Mouse (Mus musculus) kidney, postnatal 14 days (tissue): ENCODE measurements at regions not wholly inside any gene's neighbourhood (a gene's known extent, or its start where the extent isn't known, plus 50 kb on each side); places are given as distances from the start of the nearest gene placed in this dataset.

ENCODE experiments used
- DNase-seq: peaks from one replicate; pipeline ENCODE4 v3.0.0; 2022; ENCODE audit warnings: mixed read lengths

DNA sequence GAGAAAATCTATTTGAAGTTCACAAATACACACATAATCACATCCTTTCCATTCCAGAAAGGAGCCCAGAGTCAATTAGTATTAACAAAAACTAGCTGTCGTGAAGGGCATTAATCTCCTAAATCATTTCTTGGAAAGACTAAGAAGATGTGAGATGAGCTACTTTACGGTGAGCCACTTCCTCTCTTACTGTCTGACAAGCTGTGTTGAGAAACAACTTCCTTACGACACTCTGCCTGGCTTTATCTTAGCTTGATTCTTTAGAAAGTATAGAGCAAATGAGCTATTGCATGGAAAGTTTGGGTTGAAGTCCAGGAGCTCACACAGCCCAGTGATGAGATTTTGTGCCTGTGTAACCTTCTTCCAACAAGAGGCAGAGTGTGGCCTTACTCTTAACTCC, 85.2 kb upstream of the Tmem150c start:
- DNase-seq = no peak

DNA sequence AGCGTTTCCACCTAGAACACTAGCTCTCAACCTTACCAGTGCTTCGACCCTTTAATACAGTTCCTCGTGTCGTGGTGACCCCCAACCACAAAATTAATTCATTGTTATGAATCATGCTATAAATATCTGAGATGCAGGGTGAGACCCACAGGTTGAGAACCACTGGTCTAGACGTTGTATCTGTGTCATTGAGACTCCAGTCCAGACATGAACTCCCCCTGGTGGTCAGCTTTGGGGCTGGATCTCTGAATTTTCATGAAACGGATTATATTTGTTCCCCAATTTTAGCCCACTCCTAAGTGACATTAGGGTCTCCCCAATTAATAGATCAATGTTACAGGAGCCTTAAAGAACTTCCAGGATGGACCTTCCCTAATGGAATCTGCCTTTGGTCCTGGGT, 81.3 kb upstream of the Tmem150c start:
- DNase-seq = peak; percentile 53

DNA sequence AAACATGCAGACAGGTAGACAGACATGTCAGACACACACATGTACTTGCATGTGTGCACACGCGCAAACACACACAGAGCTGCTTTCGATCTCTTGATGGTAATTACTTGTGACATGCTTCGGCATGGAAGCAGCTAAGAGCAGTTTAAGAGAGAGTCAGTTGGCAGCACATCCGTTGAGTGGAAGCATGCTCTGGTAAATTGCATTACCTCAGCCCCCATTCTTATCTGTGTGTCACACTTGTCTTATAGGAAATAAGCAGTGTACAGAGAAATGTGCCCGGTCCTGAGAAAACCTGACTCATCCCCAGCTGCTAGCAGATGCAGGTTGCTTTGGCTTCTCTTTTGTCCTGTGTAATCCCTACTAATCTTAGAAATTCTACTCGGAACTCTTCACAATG, 80.0 kb upstream of the Tmem150c start:
- no peak for DNase-seq

DNA sequence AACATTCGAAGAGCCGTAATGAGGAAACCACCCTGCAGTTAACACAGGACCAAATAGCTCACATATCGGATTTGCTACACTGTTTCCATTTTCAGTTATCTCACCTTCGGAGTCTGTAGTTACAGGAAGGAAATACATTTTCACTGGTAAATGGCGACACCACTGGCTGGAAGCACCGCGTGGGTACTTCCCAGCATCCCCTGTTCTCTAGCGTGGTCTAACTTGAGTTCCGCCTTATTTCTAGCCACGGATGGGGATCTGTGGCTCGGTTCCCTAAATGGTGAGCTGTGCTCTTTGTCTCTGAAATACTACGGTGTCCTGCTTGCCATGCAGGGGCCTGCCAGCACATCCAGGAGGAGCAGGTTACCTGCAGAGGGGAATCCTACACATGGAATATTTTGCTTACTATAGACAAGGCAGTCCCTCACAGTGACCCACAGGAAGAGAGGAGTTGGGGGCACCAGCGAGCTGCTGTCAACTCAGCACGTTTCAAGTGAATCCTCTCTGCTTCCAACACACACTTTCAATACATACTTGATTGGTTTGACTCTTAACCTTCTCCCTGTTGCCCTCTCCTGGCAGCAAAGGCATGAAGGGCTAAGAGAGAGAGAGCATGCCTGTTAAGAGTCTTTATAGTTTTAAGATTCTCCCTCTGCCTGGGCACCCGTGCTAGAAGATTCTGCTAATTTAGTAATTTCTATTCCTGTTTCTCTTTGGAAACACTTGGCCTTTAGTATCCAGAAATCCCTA, 78.9 kb upstream of the Tmem150c start:
- no peak for DNase-seq

DNA sequence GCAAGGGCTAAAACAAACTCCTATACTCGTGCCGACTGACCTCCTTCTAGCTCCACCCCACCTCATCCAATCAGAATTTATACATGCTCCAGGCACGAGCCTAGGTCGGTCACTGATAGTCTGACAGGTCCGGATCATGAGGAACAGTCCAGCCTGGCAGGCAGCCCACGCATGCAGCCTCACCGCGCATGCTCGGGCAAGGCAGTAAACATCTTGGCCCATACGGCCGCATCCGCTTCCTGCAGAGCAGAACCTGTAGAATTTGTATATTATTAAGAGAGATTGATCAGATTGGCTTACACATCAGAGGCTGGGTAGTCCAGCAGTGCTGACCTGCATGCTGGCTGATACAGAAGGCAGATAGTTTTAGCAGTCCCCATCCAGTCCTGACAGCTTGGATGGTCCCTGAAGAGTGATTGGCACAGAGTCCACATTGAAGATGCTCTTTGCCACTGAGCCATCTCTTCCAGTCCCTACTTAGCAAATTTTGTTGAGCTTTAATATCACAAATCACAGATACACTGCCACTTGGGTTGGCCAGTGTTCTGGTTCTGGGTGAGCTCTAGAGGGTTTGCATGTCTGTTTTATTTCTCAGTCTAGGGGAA, 78.2 kb upstream of the Tmem150c start:
- no peak for DNase-seq

DNA sequence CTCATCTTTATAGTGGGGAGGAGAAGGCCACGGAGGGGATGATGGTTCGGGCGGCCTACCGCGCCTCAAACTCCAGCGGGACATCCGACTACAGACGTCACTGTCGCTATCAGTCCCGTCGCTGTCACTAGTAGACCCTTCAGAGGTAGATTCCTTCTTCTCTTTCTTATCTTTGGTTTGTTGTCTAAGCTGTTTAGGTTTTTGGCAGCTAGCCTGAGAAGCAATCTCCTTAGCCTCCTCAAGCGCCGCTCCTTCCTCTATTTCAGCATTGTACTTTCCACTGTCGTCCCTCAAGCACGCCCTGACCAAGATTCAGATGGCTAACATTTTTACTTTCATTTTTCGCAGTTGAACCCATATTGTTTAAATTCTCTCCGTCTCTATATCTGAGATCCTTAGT, 76.7 kb upstream of the Tmem150c start:
- DNase-seq = no peak

DNA sequence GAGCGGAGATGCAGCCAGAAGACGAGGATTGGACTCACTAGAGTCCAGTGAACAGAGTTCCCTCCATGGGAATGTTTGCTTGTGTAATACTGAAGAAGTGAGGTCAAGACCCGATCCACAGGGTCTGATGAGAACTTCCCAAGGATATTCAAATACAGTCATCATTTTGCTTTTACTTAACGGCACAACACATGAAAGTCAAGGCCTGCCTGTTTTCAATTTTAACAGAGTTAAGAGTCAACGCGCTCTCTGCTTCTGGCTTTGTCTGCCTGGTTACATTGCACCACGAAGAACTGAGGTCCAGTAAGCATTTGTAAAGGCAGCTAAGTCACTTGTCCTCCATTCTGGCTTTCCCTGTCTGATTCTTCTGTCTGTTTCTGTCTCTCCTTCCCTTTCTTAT, 72.5 kb upstream of the Tmem150c start:
- DNase-seq = no peak

DNA sequence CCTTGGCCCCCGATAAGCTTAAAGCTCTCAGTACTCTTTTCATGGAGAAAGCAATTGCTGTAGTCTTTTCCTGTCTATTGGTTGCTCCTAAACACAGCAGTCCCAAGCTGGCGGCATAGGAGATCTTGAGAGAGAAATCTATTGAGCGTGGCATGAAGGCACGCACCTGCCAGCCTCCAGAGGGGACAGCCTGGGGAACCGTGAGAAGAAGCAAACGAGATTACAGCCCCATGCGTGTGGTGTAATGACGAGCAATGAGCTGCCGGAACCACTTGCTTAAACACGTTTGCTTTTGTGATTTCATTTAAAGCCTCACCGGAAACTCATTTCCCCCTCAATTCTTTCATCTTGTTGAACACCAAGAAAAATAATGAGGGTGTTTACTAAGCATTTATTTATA, 72.0 kb upstream of the Tmem150c start:
- no peak for DNase-seq

DNA sequence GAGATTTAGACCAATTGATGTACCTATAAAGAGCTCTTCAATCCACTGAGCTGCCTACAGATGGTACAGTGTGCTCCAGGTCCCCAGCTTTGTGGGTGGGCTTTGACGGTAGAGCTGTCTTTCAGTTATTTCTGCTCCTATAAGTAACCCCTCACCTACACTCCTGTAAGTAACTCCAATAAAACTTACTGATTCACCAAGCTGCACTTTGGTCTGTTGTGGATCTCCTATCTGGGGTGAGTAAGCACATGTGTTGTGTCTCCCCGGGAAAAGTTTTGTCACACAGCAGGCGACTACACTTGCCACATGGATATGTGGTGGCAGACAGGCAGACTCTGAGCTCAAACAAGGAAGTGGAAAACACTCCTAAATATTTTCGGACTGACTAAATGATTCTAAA, 70.4 kb upstream of the Tmem150c start:
- DNase-seq = no peak

DNA sequence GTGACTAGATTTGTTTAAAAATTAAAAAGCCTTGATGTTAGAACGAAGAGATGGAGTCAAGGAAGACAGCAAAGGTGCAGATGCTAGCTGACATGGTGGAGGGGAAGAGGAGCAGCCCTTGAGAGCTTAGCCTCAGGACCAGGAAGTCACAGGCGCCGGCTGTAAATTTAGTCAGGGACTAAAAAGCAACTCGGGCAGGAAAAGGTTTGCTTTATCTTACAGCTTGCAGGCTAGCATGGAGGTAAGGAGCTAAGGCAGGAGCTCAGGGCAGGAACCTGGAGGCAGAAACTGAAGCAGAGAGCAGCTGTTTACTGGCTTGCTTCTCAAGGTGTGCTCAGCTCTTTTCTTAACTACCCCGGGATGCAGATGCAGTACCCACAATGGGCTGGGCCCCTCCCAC, 68.3 kb upstream of the Tmem150c start:
- DNase-seq = no peak

DNA sequence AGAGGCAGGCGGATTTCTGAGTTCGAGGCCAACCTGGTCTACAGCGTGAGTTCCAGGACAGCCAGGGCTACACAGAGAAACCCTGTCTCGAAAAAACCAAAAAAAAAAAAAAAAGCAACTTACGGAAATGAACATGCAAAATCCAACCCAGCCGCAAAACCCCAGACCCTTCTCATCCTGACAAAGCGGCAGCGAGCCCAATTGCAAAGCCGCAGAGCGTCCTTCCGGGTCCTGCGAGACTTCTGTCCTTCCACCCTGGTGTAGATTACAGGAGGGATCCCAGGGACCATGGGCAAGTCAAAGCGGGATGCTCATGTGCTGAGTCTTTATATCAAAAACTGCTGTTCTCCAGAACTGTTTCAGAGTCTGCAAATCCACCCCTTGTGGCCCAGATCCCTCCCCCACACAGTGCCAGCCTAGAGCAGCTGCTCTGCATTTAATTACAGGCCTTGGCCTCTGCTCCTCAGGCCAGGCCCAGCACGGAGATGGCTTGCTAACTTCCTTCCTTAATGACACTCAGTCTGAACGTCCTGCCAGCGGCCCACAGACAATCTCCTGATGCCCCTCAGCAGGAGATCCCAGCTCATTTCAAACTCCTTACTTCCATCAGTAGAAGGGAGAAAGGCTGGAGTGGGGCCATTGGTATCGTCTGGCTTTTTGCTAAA, 67.1 kb upstream of the Tmem150c start:
- DNase-seq = no peak

DNA sequence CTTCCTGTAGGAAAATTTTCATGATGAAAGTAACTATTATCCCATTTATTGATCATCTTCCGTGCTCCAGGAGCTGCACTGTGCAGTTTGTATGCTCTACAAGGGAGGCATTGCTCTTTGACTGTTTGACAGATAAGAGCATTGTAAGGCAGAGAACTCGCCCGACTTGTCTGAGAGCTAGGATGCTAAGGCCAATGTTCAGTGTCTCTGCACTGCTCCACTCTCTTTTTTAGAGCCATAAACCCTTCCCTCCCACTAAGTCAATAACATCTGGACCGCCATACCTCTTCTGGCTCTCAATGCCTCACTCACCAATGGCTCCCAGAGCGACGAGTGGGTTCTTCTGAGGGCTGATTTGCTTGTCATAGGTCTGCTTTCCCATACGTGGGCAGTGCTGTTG, 65.9 kb upstream of the Tmem150c start:
- no peak for DNase-seq

DNA sequence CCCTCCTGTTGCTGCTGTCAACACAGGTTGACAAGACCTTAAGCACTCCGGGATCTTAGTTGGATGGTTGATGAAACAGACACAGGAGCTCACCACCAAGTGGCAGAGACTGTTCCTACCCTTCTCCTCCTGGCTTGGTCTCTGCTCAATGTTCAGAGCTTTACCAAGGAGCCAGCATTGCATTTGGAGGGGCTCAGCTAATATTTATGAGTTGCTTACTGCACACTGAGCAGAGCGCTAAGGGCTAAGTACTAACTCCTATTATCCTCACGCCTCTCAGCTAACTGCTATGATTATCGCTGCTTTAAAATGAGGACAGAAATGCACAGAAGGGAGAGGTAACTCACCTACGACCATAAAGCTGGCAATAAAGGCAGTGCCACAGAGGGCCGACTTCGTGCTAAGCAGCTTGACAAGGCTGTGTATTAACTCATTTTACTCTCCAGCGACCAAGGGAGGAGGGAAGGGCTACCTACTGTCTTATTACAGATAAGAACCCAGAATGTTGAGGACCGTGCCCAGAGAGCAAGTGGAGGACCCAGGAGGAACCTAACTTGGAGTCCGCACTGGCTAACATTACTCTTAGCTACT, 65.3 kb upstream of the Tmem150c start:
- DNase-seq = no peak

DNA sequence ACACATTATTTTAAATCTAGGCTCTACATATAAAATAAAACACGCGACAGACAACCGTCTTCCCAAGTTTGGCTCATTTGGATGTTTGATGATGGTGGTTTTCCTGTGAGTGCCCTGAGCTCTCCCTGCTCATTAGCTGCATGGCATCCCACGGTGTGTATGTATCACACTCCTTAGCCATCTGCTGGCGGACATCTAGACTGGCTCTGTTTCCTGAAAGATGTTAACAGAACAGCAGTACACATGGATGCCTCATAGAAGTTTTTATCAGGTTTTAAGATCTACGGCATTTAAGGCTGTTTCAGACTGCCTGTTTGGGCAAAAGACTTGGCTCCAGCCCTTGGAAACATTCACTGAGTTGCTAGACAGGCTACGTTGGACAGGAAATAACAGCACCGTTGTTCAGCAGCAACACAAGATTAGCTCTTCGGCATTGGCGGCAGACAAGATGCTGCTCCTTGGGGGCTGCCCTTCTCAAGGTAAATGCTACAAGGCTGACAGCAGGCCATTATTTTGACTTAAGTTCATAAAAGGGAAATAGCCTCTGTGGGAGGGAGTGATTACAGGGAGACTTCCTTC, 61.5 kb upstream of the Tmem150c start:
- peak; percentile 49 for DNase-seq

DNA sequence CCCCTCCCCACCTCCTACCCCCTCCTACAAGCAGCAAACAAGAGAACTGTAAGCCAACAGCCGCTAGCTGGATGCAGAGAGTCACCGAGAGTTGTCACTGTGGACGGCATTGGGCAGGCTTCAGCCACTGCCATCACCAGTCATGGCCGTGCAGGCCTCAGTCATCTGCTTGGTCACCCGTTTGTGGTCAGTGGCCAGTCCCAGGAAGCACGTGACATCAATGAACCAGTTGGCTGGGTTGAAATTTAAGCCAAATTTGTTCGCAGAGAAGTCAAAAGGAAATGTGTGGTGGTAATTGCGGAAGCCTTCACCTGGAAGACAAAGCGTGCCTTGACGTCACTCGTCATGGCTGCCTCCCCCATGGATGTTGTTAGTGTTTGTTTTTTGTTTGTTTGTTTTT, 60.7 kb upstream of the Tmem150c start:
- DNase-seq = peak; percentile 9

DNA sequence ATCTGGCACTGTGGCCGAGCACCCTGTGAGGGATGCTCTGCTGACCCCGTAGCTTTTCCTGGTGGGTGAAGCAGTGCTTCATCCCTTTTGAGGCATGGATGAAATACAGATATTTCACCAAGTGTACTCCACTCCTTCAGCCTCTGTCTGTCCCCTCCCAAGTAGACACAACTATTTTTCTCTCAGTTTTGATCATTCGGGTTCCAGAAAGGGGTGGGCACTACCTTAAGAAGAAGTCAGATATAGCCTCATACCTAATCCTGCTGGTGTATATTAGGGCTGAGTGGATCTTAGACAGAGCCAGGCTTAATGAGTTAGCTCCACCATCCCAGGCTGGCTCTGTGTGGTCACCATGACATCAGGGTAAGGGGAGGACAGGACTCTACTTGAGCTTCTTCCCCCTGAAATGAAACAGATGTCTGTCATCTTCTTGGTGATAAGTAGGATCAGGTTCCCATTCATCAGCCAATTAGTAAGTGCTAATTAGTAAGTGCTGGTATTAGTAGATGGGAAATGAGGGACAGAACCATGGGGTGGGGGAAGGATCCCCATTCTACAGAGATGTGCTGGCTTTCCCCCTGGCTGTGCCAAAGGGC, 58.7 kb upstream of the Tmem150c start:
- no peak for DNase-seq

DNA sequence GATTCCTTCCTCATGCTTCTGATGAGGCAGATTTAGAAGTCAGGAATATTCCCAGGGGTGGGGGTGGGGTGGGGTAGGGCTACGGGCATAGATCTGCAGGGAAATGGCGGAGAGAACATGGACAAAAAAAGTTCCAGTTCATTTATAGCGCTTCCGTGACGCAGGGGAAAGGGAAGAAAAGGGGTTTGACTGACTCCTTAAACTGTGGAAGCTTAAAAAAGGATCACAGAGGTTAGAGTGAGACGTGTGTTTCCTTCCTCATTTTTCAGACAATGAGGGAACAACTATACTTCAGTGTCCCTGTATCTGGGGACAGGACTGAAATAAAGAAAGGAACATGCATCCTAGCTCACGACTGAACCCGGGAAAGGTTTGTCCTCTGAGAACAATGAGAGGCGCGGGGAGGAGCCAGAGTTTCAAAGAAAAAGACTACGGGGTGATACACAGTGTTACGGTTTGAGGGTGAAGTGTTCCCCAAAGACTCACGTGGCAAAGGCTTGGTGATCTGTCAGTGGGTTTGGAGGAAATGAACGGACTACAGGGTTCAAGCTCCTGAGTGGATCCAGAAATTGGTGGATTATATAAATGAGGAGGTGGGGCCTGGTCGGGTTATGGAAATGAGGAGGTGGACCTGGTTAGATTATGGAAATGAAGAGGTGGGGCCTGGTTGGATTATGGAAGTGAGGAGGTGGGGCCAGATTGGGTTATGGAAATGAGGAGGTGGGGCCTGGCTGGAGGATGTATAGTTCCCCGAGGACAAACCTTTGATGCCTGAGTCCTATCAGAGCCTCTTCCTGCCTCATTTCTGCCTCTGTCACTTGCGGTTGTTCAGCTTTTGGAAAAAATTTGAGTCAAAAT, 57.8 kb upstream of the Tmem150c start:
- DNase-seq = peak; percentile 34

DNA sequence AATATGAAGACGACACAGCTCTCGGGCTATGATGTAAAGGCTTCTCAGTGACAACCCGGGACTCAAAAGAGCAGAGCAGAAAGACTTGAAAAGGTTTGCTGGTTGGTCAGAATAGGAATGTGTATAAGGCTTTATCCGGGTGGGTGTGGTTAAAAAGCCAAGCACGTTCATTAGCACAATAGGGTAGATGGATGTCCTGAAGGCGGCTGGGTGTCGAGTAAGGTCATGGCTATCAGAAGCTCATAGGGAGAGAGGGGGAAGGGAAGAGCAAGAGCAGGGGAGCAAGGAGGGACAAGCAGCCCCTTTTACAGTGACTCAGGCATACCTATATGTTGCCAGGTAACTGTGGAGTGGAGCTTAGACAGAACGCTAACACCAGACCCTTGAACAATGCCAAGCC, 54.3 kb upstream of the Tmem150c start:
- DNase-seq = no peak

DNA sequence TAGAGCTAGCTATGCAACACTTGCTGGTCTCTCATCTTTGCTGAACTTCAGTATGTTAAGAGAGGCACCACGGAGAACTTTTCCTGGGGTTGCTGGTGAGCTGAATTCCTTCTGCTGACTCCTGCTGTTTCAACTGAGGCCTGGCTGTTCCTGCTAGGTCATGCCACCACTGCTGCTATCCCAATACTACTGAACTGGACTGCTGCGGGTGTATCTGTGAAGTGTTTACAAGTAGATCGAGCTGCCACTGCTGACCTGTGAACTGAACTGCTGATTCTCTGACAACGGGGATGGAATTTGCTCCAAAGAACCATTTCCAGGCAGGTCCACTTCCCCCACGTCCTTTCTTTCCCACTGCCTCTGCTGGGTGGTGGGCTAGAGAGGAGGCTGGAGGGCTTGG, 51.1 kb upstream of the Tmem150c start:
- no peak for DNase-seq
